Mouse (Mus musculus): ENCODE results near the gene Nhej1. TPM values are rescaled to one million over a fixed set of nuclear protein-coding genes. Genes with fewer than 3 reads are reported as not detected.

Gene Nhej1
- polyA plus RNA-seq, 1 experiment = 2.8 TPM

- 9% methylated on average over 20 of the region's 20 CpGs for WGBS
- DNase-seq = peak; percentile 68 to 77
- Histone ChIP-seq H3K27ac (ENCODE audit: insufficient read depth, low read length) (no peak overlapping the region), H3K4me3 (replicated peaks; ENCODE audit: insufficient read depth, low read depth, low read length) (peak overlapping the region; percentile 13), H3K27me3 (ENCODE audit: control insufficient read depth, insufficient read depth, low read length) (peaks cover 11% of the 10 kb centered on the region; the same call in 1 of the 2 replicates), H3K4me1 (ENCODE audit: control insufficient read depth, insufficient read depth, low read length) (peaks cover 5% of the 10 kb centered on the region)
- TF ChIP-seq CTCF (IDR thresholded peaks at IDR 0.05; ENCODE audit: borderline replicate concordance, insufficient read depth, low read depth, low read length) = peak; percentile 95
- TF ChIP-seq POLR2A (IDR thresholded peaks at IDR 0.05; ENCODE audit: borderline replicate concordance, insufficient read depth, low read length) = no peak
These were observed 176.0 kb downstream of the Nhej1 start for GRCm38 (mm10) chr1:74948784-74949665.

GRCm38 (mm10) chr1:74947986-74948670, 176.9 kb downstream of the Nhej1 start:
- no peak for DNase-seq
- no peak for TF ChIP-seq CTCF (IDR thresholded peaks at IDR 0.05; ENCODE audit: borderline replicate concordance, insufficient read depth, low read depth, low read length)
- no peak for TF ChIP-seq POLR2A (IDR thresholded peaks at IDR 0.05; ENCODE audit: borderline replicate concordance, insufficient read depth, low read length)
- WGBS = 6% methylated on average over 41 of the region's 41 CpGs
- H3K27ac ChIP-seq (ENCODE audit: insufficient read depth, low read length) = no peak overlapping the region
- H3K27me3 ChIP-seq (ENCODE audit: control insufficient read depth, insufficient read depth, low read length) = peaks cover 11% of the 10 kb centered on the region; the same call in 1 of the 2 replicates
- H3K4me3 ChIP-seq (replicated peaks; ENCODE audit: insufficient read depth, low read depth, low read length) = no peak overlapping the region
- peaks cover 5% of the 10 kb centered on the region for H3K4me1 ChIP-seq (ENCODE audit: control insufficient read depth, insufficient read depth, low read length)

GRCm38 (mm10) chr1:74941651-74942360, 183.2 kb downstream of the Nhej1 start:
- TF ChIP-seq CTCF (IDR thresholded peaks at IDR 0.05; ENCODE audit: borderline replicate concordance, insufficient read depth, low read depth, low read length) (no peak), POLR2A (IDR thresholded peaks at IDR 0.05; ENCODE audit: borderline replicate concordance, insufficient read depth, low read length) (no peak)
- H3K4me1 ChIP-seq (ENCODE audit: control insufficient read depth, insufficient read depth, low read length) = no peaks in the 10 kb centered on the region
- H3K4me3 ChIP-seq (replicated peaks; ENCODE audit: insufficient read depth, low read depth, low read length) = no peak overlapping the region
- H3K27me3 ChIP-seq (ENCODE audit: control insufficient read depth, insufficient read depth, low read length) = no peaks in the 10 kb centered on the region
- no peak for DNase-seq
- 65% methylated on average over 12 of the region's 12 CpGs for WGBS
- no peak overlapping the region for H3K27ac ChIP-seq (ENCODE audit: insufficient read depth, low read length)

GRCm38 (mm10) chr1:74939762-74940161, 185.2 kb downstream of the Nhej1 start:
- TF ChIP-seq POLR2A (IDR thresholded peaks at IDR 0.05; ENCODE audit: borderline replicate concordance, insufficient read depth, low read length) (no peak), CTCF (IDR thresholded peaks at IDR 0.05; ENCODE audit: borderline replicate concordance, insufficient read depth, low read depth, low read length) (no peak)
- H3K4me3 ChIP-seq (replicated peaks; ENCODE audit: insufficient read depth, low read depth, low read length) = no peak overlapping the region
- no peaks in the 10 kb centered on the region for H3K4me1 ChIP-seq (ENCODE audit: control insufficient read depth, insufficient read depth, low read length)
- 7% methylated on average over 3 of the region's 3 CpGs for WGBS
- no peaks in the 10 kb centered on the region for H3K27me3 ChIP-seq (ENCODE audit: control insufficient read depth, insufficient read depth, low read length)
- no peak overlapping the region for H3K27ac ChIP-seq (ENCODE audit: insufficient read depth, low read length)
- no peak for DNase-seq

GRCm38 (mm10) chr1:74936221-74936830, 188.7 kb downstream of the Nhej1 start:
- no peaks in the 10 kb centered on the region for H3K27me3 ChIP-seq (ENCODE audit: control insufficient read depth, insufficient read depth, low read length)
- H3K4me3 ChIP-seq (replicated peaks; ENCODE audit: insufficient read depth, low read depth, low read length) = no peak overlapping the region
- 50% methylated on average over 12 of the region's 12 CpGs for WGBS
- H3K4me1 ChIP-seq (ENCODE audit: control insufficient read depth, insufficient read depth, low read length) = no peaks in the 10 kb centered on the region
- no peak for DNase-seq
- H3K27ac ChIP-seq (ENCODE audit: insufficient read depth, low read length) = no peak overlapping the region
- TF ChIP-seq CTCF (IDR thresholded peaks at IDR 0.05; ENCODE audit: borderline replicate concordance, insufficient read depth, low read depth, low read length) (no peak), POLR2A (IDR thresholded peaks at IDR 0.05; ENCODE audit: borderline replicate concordance, insufficient read depth, low read length) (no peak)

- no peak for TF ChIP-seq POLR2A (IDR thresholded peaks at IDR 0.05; ENCODE audit: borderline replicate concordance, insufficient read depth, low read length)
- no peak for TF ChIP-seq CTCF (IDR thresholded peaks at IDR 0.05; ENCODE audit: borderline replicate concordance, insufficient read depth, low read depth, low read length)
- H3K27me3 ChIP-seq (ENCODE audit: control insufficient read depth, insufficient read depth, low read length) = no peaks in the 10 kb centered on the region
- under 1% methylated on average over 18 of the region's 18 CpGs for WGBS
These were observed 189.6 kb downstream of the Nhej1 start, which contains the start of gene Cfap65 for GRCm38 (mm10) chr1:74935402-74935801. Gene Cfap65, minus strand, starts transcription at chr1:74935599.

More at GRCm38 (mm10) chr1:74935402-74935801, 189.6 kb downstream of the Nhej1 start, which contains the start of gene Cfap65:
- H3K27ac ChIP-seq (ENCODE audit: insufficient read depth, low read length) = no peak within 1 kb of the TSS
- no peaks in the 10 kb centered on the region for H3K4me1 ChIP-seq (ENCODE audit: control insufficient read depth, insufficient read depth, low read length)
- DNase-seq = peak; percentile 38 to 39
- H3K4me3 ChIP-seq (replicated peaks; ENCODE audit: insufficient read depth, low read depth, low read length) = peak within 1 kb of the TSS; percentile 39

Measured in cerebellum, adult 2 months (tissue).